Mouse (Mus musculus) lung, embryonic 16.5 days (tissue): ENCODE results near the gene Actn4. TPM values are rescaled to one million over a fixed set of nuclear protein-coding genes. Genes with fewer than 3 reads are reported as not detected.

Experiments
- polyA plus RNA-seq: library from polyadenylated mRNA; unstranded; fragments of >200 nt; fragmentation: Nextera tagmentation; extraction: Ambion mirVana; gene quantifications from 2 replicates; pipeline ENCODE4 v1.2.1, GENCODE M21; 2015

Gene Actn4
- polyA plus RNA-seq, 1 experiment from 2014 or later, result 313 TPM

Other genes with a start within 250 kb of the Actn4 start
- gene Fbxo17, start 245.5 kb downstream of the Actn4 start, polyA plus RNA-seq, result 13.9 and 15.8 TPM in 2 replicates
- gene Mrps12, start 220.5 kb downstream of the Actn4 start, polyA plus RNA-seq, result 120 TPM in 2 replicates
- gene Sars2, start 220.3 kb downstream of the Actn4 start, polyA plus RNA-seq, result 24.1 and 25.8 TPM in 2 replicates
- not detected in 2 replicates for gene Ccer2, start 206.2 kb downstream of the Actn4 start, polyA plus RNA-seq
- 69.0 and 69.5 TPM in 2 replicates for gene Sirt2, start 195.6 kb downstream of the Actn4 start, polyA plus RNA-seq
- 35.3 and 37.3 TPM in 2 replicates for gene Nfkbib, start 194.8 kb downstream of the Actn4 start, polyA plus RNA-seq
- 9.2 and 9.5 TPM in 2 replicates for gene Rinl, start 173.4 kb downstream of the Actn4 start, polyA plus RNA-seq
- gene Hnrnpl, start 153.8 kb downstream of the Actn4 start, polyA plus RNA-seq, result 200 and 226 TPM in 2 replicates
- gene Ech1, start 137.1 kb downstream of the Actn4 start, polyA plus RNA-seq, result 184 and 189 TPM in 2 replicates
- 12.5 and 14.2 TPM in 2 replicates for gene Lgals4, start 128.5 kb downstream of the Actn4 start, polyA plus RNA-seq
- gene Lgals7, start 98.5 kb downstream of the Actn4 start, polyA plus RNA-seq, result 1.0 and 2.8 TPM in 2 replicates
- 0.43 and 0.49 TPM in 2 replicates for gene Capn12, start 80.9 kb downstream of the Actn4 start, polyA plus RNA-seq
- gene Eif3k, start 19.5 kb upstream of the Actn4 start, polyA plus RNA-seq, result 366 and 367 TPM in 2 replicates
- gene Map4k1, start 19.7 kb upstream of the Actn4 start, polyA plus RNA-seq, result 8.9 and 10.7 TPM in 2 replicates
- gene Ryr1, start 162.8 kb upstream of the Actn4 start, polyA plus RNA-seq, result 0.44 and 0.58 TPM in 2 replicates
- gene Rasgrp4, start 172.5 kb upstream of the Actn4 start, polyA plus RNA-seq, result 1.4 and 2.3 TPM in 2 replicates
- gene Fam98c, start 193.9 kb upstream of the Actn4 start, polyA plus RNA-seq, result 17.6 and 21.0 TPM in 2 replicates
- 0.67 and 1.5 TPM in 2 replicates for gene Ggn, start 207.9 kb upstream of the Actn4 start, polyA plus RNA-seq
- 1.2 and 2.0 TPM in 2 replicates for gene Spred3, start 208.1 kb upstream of the Actn4 start, polyA plus RNA-seq
- gene Psmd8, start 218.4 kb upstream of the Actn4 start, polyA plus RNA-seq, result 256 and 273 TPM in 2 replicates